ENCODE assay signal across 10 mouse cellular contexts in genomic region chr5:148397911-148398310, GRCm38 (mm10). TPM values are rescaled to one million over a fixed set of nuclear protein-coding genes. Genes with fewer than 3 reads are reported as not detected.
A peak's percentile ranks its signal among the peaks of the same experiment; 100 is the strongest.
DNase-seq lines count a peak whose midpoint lies in the region; ATAC-seq and TF ChIP-seq lines count a peak whose summit lies in the region.
"Had no signal": no experiment of that assay in that cellular context is flagged by ENCODE, and none has a peak within 500 bp of the region (broad histone marks: within the 10 kb centered on the region; RNA-seq: fewer than 3 reads in every experiment).

No protein-coding gene starts in this region.

- no peak overlapping the region for H3K9ac ChIP-seq in hindbrain, embryonic 12.5 days
- no peak overlapping the region for H3K9ac ChIP-seq in hindbrain, embryonic 11.5 days (ENCODE audit: low read depth, low read length)
- H3K9ac ChIP-seq in MEL (ENCODE audit: control insufficient read depth, low read depth, low read length, poor library complexity, severe bottlenecking) = peak overlapping the region; percentile 63
- no peak overlapping the region for H3K9ac ChIP-seq in forebrain, postnatal 0 days
- H3K9ac ChIP-seq in midbrain, postnatal 0 days (replicated peaks; ENCODE audit: low read length, poor library complexity, severe bottlenecking) = no peak overlapping the region

- H3K36me3 ChIP-seq in hindbrain, embryonic 12.5 days = no peaks in the 10 kb centered on the region
- H3K36me3 ChIP-seq in hindbrain, embryonic 11.5 days (ENCODE audit: control insufficient read depth, insufficient read depth, low read length) = no peaks in the 10 kb centered on the region
- peaks cover 19 to 30% of the 10 kb centered on the region in 2 experiments for H3K36me3 ChIP-seq in MEL (ENCODE audit: control insufficient read depth in 1 of 2, insufficient read depth in 2 of 2, low read length in 2 of 2)
- H3K36me3 ChIP-seq in forebrain, postnatal 0 days (ENCODE audit: insufficient read depth) = no peaks in the 10 kb centered on the region
- H3K36me3 ChIP-seq in midbrain, postnatal 0 days (ENCODE audit: insufficient read depth, low read length) = no peaks in the 10 kb centered on the region

- TF ChIP-seq CTCF in MEL (IDR thresholded peaks at IDR 0.05 in 2 of 3, conservative IDR thresholded peaks at IDR 0.05 in 1 of 3; ENCODE audit: control insufficient read depth in 1 of 3, insufficient read depth in 1 of 3, low read depth in 2 of 3, low read length in 3 of 3, poor library complexity in 1 of 3, severe bottlenecking in 1 of 3) = no peak
- TF ChIP-seq CTCF in forebrain, postnatal 0 days (IDR thresholded peaks at IDR 0.05; ENCODE audit: low read depth) = no peak
- TF ChIP-seq CTCF in midbrain, postnatal 0 days (IDR thresholded peaks at IDR 0.05) = no peak

- WGBS in hindbrain, embryonic 12.5 days = 55% methylated on average over 5 of the region's 5 CpGs
- 61% methylated on average over 5 of the region's 5 CpGs for WGBS in hindbrain, embryonic 11.5 days
- 55% methylated on average over 5 of the region's 5 CpGs for WGBS in forebrain, postnatal 0 days
- WGBS in midbrain, postnatal 0 days = 36% methylated on average over 5 of the region's 5 CpGs

- no peak for ATAC-seq in hindbrain, embryonic 12.5 days (ENCODE audit: low FRiP score)
- ATAC-seq in hindbrain, embryonic 11.5 days (ENCODE audit: low FRiP score) = no peak
- ATAC-seq in forebrain, postnatal 0 days = no peak
- ATAC-seq in midbrain, postnatal 0 days (ENCODE audit: low FRiP score) = no peak

- no peak overlapping the region for H3K4me3 ChIP-seq in hindbrain, embryonic 12.5 days
- H3K4me3 ChIP-seq in hindbrain, embryonic 11.5 days (ENCODE audit: low read depth, low read length) = no peak overlapping the region
- peak overlapping the region; percentile 69 to 72 for H3K4me3 ChIP-seq in MEL (ENCODE audit: control insufficient read depth in 1 of 2, insufficient read depth in 1 of 2, low read depth in 2 of 2, low read length in 2 of 2)
- no peak overlapping the region; the same call in 1 of the 2 replicates for H3K4me3 ChIP-seq in forebrain, postnatal 0 days (ENCODE audit: low read depth, low read length)
- H3K4me3 ChIP-seq in midbrain, postnatal 0 days (ENCODE audit: low read depth, low read length) = no peak overlapping the region

- 0 out of 2 replicates have a peak, but pooled peaks cover 3% of the 10 kb centered on the region for H3K27me3 ChIP-seq in hindbrain, embryonic 12.5 days
- no peaks in the 10 kb centered on the region for H3K27me3 ChIP-seq in hindbrain, embryonic 11.5 days (ENCODE audit: control insufficient read depth, insufficient read depth, low read length)
- H3K27me3 ChIP-seq in MEL (ENCODE audit: control insufficient read depth in 1 of 2, insufficient read depth in 2 of 2, low read length in 2 of 2) = no peaks in the 10 kb centered on the region
- no peaks in the 10 kb centered on the region for H3K27me3 ChIP-seq in forebrain, postnatal 0 days (ENCODE audit: insufficient read depth, low read length)
- H3K27me3 ChIP-seq in midbrain, postnatal 0 days (ENCODE audit: insufficient read depth, low read length) = no peaks in the 10 kb centered on the region

- no peak for TF ChIP-seq EP300 in MEL (IDR thresholded peaks at IDR 0.05; ENCODE audit: low read depth in 1 of 2, low read length in 2 of 2)

- H3K4me1 ChIP-seq in hindbrain, embryonic 12.5 days = peaks cover 6% of the 10 kb centered on the region
- no peaks in the 10 kb centered on the region for H3K4me1 ChIP-seq in hindbrain, embryonic 11.5 days (replicated peaks; ENCODE audit: control insufficient read depth, insufficient read depth, low read length)
- peaks cover 8 to 18% of the 10 kb centered on the region in 2 experiments; a peak in 3 of 4 replicates for H3K4me1 ChIP-seq in MEL (ENCODE audit: control insufficient read depth in 1 of 2, insufficient read depth in 2 of 2, low read length in 2 of 2)
- peaks cover 4% of the 10 kb centered on the region; the same call in 1 of the 2 replicates for H3K4me1 ChIP-seq in forebrain, postnatal 0 days (ENCODE audit: insufficient read depth)
- H3K4me1 ChIP-seq in midbrain, postnatal 0 days (ENCODE audit: insufficient read depth, low read length) = no peaks in the 10 kb centered on the region

- no peak for TF ChIP-seq POLR2A in MEL (IDR thresholded peaks at IDR 0.05; ENCODE audit: control insufficient read depth in 1 of 2, insufficient read depth in 1 of 2, low read depth in 1 of 2, low read length in 2 of 2, poor library complexity in 1 of 2)

- H3K9me3 ChIP-seq in hindbrain, embryonic 12.5 days (replicated peaks) = no peaks in the 10 kb centered on the region
- H3K9me3 ChIP-seq in hindbrain, embryonic 11.5 days (ENCODE audit: control insufficient read depth, low read length) = no peaks in the 10 kb centered on the region
- H3K9me3 ChIP-seq in MEL (replicated peaks; ENCODE audit: insufficient read depth, low read length) = no peaks in the 10 kb centered on the region
- H3K9me3 ChIP-seq in forebrain, postnatal 0 days (ENCODE audit: low read length) = no peaks in the 10 kb centered on the region
- H3K9me3 ChIP-seq in midbrain, postnatal 0 days (ENCODE audit: low read length) = no peaks in the 10 kb centered on the region

- H3K4me2 ChIP-seq in hindbrain, embryonic 12.5 days (replicated peaks) = peak overlapping the region; percentile 100; the same call in 1 of the 2 replicates
- H3K4me2 ChIP-seq in hindbrain, embryonic 11.5 days (replicated peaks; ENCODE audit: low read depth, low read length) = no peak overlapping the region
- peak overlapping the region; percentile 86; the same call in 1 of the 2 replicates for H3K4me2 ChIP-seq in forebrain, postnatal 0 days (ENCODE audit: low read depth)
- H3K4me2 ChIP-seq in midbrain, postnatal 0 days (ENCODE audit: low read depth, low read length, poor library complexity, severe bottlenecking) = peak overlapping the region; percentile 84

- no peak for TF ChIP-seq RAD21 in MEL (IDR thresholded peaks at IDR 0.05; ENCODE audit: low read depth, low read length)

- H3K79me2 ChIP-seq in MEL (ENCODE audit: control insufficient read depth, insufficient read depth, low read length, poor library complexity) = peaks cover 65% of the 10 kb centered on the region

- DNase-seq in hindbrain, embryonic 11.5 days (ENCODE audit: low spot score) = no peak
- no peak for DNase-seq in MEL (ENCODE audit: low read depth, low spot score)
- no peak for DNase-seq in forebrain, postnatal 0 days
- DNase-seq in midbrain, postnatal 0 days (ENCODE audit: low spot score) = no peak
- DNase-seq in natural killer cell, adult 2 months (ENCODE audit: low spot score in 2 of 2) = no peak
- DNase-seq in layer of hippocampus, adult 18-20 months (ENCODE audit: low spot score in 2 of 2) = no peak
- no peak for DNase-seq in spleen, adult 12 weeks (ENCODE audit: low spot score)
- DNase-seq: cerebellum, adult 11 months; kidney, adult 11 months had no signal

- no peak overlapping the region for H3K27ac ChIP-seq in hindbrain, embryonic 12.5 days
- no peak overlapping the region for H3K27ac ChIP-seq in hindbrain, embryonic 11.5 days (ENCODE audit: low read depth, low read length)
- H3K27ac ChIP-seq in MEL (ENCODE audit: control insufficient read depth, low read depth, low read length) = peak overlapping the region; percentile 31
- H3K27ac ChIP-seq in forebrain, postnatal 0 days (ENCODE audit: low read depth, low read length) = no peak overlapping the region
- H3K27ac ChIP-seq in midbrain, postnatal 0 days (ENCODE audit: low read depth, low read length) = no peak overlapping the region

TF ChIP-seq in MEL, 35 proteins besides CTCF, POLR2A, EP300 and RAD21:
- TF ChIP-seq ZKSCAN1 (IDR thresholded peaks at IDR 0.05; ENCODE audit: low read depth, low read length) (no peak), NELFE (IDR thresholded peaks at IDR 0.05; ENCODE audit: low read depth, low read length) (no peak), POLR2AphosphoS2 (IDR thresholded peaks at IDR 0.05; ENCODE audit: low read length) (no peak)

RNA-seq across cellular contexts. Expression of gene Slc7a1, which starts 1.8 kb away (rescaled TPM):
- 15.4 and 17.1 TPM in 2 replicates for polyA plus RNA-seq in hindbrain, embryonic 12.5 days (2016; fragmentation: Nextera tagmentation; extraction: Ambion mirVana)
- polyA plus RNA-seq in hindbrain, embryonic 11.5 days (2014; fragmentation: Nextera tagmentation; extraction: Ambion mirVana) = 16.9 and 20.9 TPM in 2 replicates
- total RNA-seq in MEL (2012; rRNA removed) = 64.1 and 90.2 TPM in 2 replicates
- 100 to 1,000 TPM in 1 of 2 experiments, 10 to 100 TPM in 1; 80.9 to 133 TPM for polyA plus RNA-seq in MEL (2012; ENCODE audit: insufficient read depth in 1 of 2, insufficient read length in 2 of 2, low read depth in 1 of 2, low replicate concordance in 2 of 2, missing spikeins in 1 of 2)
- 31.9 and 52.2 TPM in 2 replicates for total RNA-seq in forebrain, postnatal 0 days (2014; rRNA removed)
- 28.0 and 44.0 TPM in 2 replicates for polyA plus RNA-seq in forebrain, postnatal 0 days (2015; fragmentation: Nextera tagmentation; extraction: Ambion mirVana)
- 49.8 and 73.3 TPM in 2 replicates for total RNA-seq in midbrain, postnatal 0 days (2014; rRNA removed)
- polyA plus RNA-seq in midbrain, postnatal 0 days (2015; fragmentation: Nextera tagmentation; extraction: Ambion mirVana) = 26.2 and 33.8 TPM in 2 replicates
- total RNA-seq in layer of hippocampus, adult 18-20 months (2021) = 10 to 100 TPM; 21.7 to 22.1 TPM

Comparison
In these comparisons a context has a peak if more than half of its experiments do, and no peak if none do; other contexts are left out.
1. H3K4me3 ChIP-seq: peak in MEL (2 of 2); none in hindbrain, embryonic 12.5 days (single experiment), hindbrain, embryonic 11.5 days (single experiment), forebrain, postnatal 0 days (single experiment) and midbrain, postnatal 0 days (single experiment).